Mouse (Mus musculus): ENCODE measurements at regions not wholly inside any gene's neighbourhood (a gene's known extent, or its start where the extent isn't known, plus 50 kb on each side); places are given as distances from the start of the nearest gene placed in this dataset.

- TF ChIP-seq GATA1 (IDR thresholded peaks at IDR 0.05; ENCODE audit: borderline replicate concordance, low read length) (no peak), FLI1 (IDR thresholded peaks at IDR 0.05; ENCODE audit: low read length) (no peak)
Measured at GRCm38 (mm10) chr4:22208531-22208930, 148.8 kb upstream of the Fbxl4 start.
